Mouse (Mus musculus): Measurements from ENCODE around the gene Gcfc2. TPM values are rescaled to one million over a fixed set of nuclear protein-coding genes. Genes with fewer than 3 reads are reported as not detected.

Gcfc2 gene
- polyA plus RNA-seq (2015; fragmentation: Nextera tagmentation; extraction: Ambion mirVana): 13.0 and 13.7 TPM in 2 replicates

DNA sequence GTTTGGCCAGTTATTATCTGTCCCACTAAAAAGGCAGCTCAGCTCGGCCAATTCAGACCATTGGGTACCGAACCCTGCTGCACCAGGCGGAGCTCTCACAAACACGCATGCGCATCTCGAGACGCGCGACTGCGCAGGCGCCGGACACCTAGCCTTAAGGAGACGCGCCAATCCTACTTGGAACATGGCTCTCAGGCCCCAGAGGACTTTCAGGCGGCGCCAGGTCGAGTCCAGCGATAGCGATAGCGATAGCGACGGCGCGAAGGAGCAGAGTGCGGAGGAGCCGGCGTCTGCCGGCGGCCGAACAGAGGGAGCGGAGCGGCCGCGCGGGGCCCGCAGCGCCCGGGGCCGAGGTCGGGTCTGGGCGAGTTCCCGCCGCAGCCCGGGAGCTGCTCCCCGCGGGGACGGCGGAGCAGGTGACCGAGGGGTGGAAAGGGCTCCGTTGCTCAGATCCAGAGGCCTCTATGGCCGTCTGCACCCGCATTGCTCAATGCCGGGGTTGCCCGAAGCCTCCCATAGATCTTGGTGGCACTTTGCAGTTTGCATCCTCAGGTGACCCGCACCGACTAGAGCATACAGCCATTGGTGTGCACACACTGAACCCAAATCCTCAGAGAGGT is at the start of gene Gcfc2:
Gene Gcfc2 (plus strand): TSS at position 147 of the 620 bp plus-strand sequence.
- WGBS: under 1% methylated on average over 46 of the region's 56 CpGs
- Histone ChIP-seq H3K9ac (peak within 1 kb of the TSS; percentile 98), H3K4me3 (peak within 1 kb of the TSS; percentile 89), H3K27ac (peak within 1 kb of the TSS; percentile 55; the same call in 1 of the 2 replicates), H3K27me3 (no peaks in the 10 kb centered on the region), H3K4me1 (peaks cover 15% of the 10 kb centered on the region), H3K36me3 (peaks cover 29% of the 10 kb centered on the region), H3K9me3 (no peaks in the 10 kb centered on the region), H3K4me2 (replicated peaks) (peak within 1 kb of the TSS; percentile 71)
- peak; percentile 95 for ATAC-seq (ENCODE audit: low FRiP score, low read depth)

DNA sequence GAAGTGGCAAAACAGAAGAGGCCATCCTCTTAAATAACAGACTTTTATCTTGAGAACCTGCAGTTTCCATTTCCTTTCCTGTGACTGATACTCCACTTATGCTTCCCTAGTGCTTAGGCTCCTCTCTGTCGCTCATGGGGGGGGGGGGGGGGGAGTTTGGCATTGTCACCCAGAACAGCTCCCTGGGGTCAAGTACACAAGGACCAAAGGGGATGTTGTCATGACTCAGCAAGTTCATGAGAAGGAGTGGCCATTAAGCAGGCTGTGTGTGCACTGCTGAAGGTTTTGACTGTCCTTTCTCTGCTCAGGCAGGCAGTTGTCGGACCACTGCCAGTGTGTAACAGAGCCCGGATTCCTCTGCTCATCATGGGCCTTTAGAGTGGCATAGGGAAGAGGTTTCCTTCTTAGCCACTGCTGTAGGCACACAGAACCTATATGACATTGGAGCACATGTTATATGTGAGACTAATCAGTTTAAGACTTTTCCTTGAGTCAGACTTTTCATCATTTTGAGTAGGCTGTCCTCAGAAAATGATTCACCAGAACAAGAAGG is 27.7 kb upstream of the Gcfc2 start:
- no peaks in the 10 kb centered on the region for H3K9me3 ChIP-seq
- H3K4me2 ChIP-seq (replicated peaks): no peak overlapping the region
- 77% methylated on average over 3 of the region's 3 CpGs for WGBS
- H3K9ac ChIP-seq: no peak overlapping the region
- no peak for ATAC-seq (ENCODE audit: low FRiP score, low read depth)
- H3K27ac ChIP-seq: no peak overlapping the region
- no peaks in the 10 kb centered on the region for H3K4me1 ChIP-seq
- no peak overlapping the region for H3K4me3 ChIP-seq
- no peaks in the 10 kb centered on the region for H3K36me3 ChIP-seq
- H3K27me3 ChIP-seq: no peaks in the 10 kb centered on the region

DNA sequence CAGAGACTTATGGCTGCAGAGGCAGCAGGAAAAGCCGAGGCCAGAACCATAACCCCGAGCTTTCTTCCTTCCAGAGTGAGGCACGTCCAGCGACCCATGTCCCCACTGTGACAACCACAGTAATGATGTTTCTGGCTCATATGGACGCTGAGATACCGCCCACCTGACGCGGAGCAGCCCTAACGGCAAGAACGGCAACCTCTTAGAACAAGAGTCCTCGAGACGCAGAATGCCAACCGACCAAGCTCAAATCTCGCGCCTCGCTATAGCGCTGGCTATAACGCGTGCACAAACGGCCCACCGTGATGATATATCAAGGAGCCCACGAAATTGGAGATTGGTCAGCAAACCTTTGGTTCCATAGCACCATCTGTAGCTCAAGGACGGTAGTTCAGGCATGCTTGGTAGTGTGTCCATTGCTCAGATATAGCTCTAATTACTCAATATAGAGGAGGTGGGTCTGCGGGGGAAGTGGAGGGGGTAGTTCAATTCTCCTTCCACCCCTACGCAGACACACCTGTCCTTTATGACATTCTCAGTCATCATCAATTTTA is 13.1 kb upstream of the Gcfc2 start:
- Histone ChIP-seq H3K36me3 (no peaks in the 10 kb centered on the region), H3K4me1 (no peaks in the 10 kb centered on the region), H3K4me2 (replicated peaks) (no peak overlapping the region), H3K27ac (no peak overlapping the region), H3K27me3 (no peaks in the 10 kb centered on the region), H3K9ac (no peak overlapping the region), H3K4me3 (no peak overlapping the region), H3K9me3 (no peaks in the 10 kb centered on the region)
- WGBS: 85% methylated on average over 25 of the region's 25 CpGs
- no peak for ATAC-seq (ENCODE audit: low FRiP score, low read depth)

DNA sequence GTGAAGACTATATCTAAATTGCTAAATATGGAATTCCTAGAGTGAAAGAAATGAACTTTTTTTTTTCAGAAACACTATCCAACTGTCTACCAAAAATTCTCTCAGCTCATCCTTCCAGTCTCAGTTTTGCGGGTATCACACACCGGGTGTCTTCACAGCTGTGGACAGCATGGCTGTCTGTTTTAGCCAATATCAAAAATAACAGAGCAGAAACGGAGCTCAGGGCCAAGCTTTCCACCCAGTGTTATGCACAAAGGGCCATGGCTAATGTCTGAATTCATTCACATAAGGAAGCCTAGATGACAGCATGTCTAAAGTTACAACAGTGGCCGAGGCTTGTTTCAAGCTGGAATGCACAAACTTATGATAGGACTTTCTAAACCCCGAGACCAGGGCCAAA is 12.2 kb upstream of the Gcfc2 start:
- H3K9me3 ChIP-seq: no peaks in the 10 kb centered on the region
- 87% methylated on average over 5 of the region's 5 CpGs for WGBS
- H3K4me3 ChIP-seq: no peak overlapping the region

DNA sequence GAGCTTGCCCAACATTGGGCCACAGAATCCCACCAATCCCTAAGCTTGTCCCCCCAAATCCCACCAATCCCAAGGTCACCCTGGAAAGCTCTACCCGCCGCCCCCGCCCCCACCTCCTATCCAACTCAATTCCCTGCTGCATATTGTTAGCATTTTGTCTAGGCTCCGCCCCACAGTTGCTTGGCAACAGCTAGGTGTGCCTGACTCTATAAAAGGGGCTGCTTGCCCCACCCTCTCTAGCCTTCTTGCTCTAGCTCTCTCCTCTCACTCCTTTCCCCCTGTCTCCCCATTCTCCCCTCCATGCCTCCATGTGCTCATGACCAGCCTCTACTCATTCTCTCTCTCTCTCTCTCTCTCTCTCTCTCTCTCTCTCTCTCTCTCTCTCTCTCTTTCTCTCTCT is 11.8 kb upstream of the Gcfc2 start:
- H3K9me3 ChIP-seq: no peaks in the 10 kb centered on the region
- H3K27ac ChIP-seq: no peak overlapping the region
- no peaks in the 10 kb centered on the region for H3K36me3 ChIP-seq
- no peak overlapping the region for H3K4me3 ChIP-seq
- H3K4me2 ChIP-seq (replicated peaks): no peak overlapping the region
- WGBS: 80% methylated on average over 4 of the region's 4 CpGs
- no peak overlapping the region for H3K9ac ChIP-seq
- no peak for ATAC-seq (ENCODE audit: low FRiP score, low read depth)
- H3K27me3 ChIP-seq: no peaks in the 10 kb centered on the region
- no peaks in the 10 kb centered on the region for H3K4me1 ChIP-seq

More for the DNA sequence above, 12.2 kb upstream of the Gcfc2 start:
- no peak overlapping the region for H3K9ac ChIP-seq
- no peak overlapping the region for H3K4me2 ChIP-seq (replicated peaks)
- no peaks in the 10 kb centered on the region for H3K4me1 ChIP-seq
- no peaks in the 10 kb centered on the region for H3K27me3 ChIP-seq
- H3K27ac ChIP-seq: no peak overlapping the region
- ATAC-seq (ENCODE audit: low FRiP score, low read depth): no peak
- H3K36me3 ChIP-seq: no peaks in the 10 kb centered on the region

DNA sequence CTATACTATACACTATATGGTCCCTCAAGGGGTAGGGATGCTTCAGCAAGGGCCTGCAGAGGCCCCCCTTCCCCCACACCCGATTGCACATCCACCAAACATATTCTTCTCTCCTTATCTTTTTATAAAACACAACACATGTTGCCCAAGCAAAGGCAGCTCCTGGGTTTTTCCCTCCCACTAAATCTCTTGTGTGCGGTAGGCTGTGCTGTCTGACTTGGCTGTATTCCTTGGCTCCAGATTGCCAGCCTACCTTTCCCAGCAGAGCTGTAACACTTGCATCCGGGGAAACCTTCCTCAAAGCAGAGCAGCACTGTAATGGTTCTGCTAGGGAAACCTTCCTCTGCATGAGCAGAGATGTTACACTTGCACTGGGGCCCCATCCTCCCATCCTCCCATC is 11.3 kb upstream of the Gcfc2 start:
- H3K27ac ChIP-seq: no peak overlapping the region
- no peaks in the 10 kb centered on the region for H3K36me3 ChIP-seq
- H3K27me3 ChIP-seq: no peaks in the 10 kb centered on the region
- WGBS: 79% methylated on average over 3 of the region's 3 CpGs
- no peak for ATAC-seq (ENCODE audit: low FRiP score, low read depth)
- H3K4me2 ChIP-seq (replicated peaks): no peak overlapping the region
- H3K9me3 ChIP-seq: no peaks in the 10 kb centered on the region
- H3K4me3 ChIP-seq: no peak overlapping the region
- no peaks in the 10 kb centered on the region for H3K4me1 ChIP-seq
- H3K9ac ChIP-seq: no peak overlapping the region

DNA sequence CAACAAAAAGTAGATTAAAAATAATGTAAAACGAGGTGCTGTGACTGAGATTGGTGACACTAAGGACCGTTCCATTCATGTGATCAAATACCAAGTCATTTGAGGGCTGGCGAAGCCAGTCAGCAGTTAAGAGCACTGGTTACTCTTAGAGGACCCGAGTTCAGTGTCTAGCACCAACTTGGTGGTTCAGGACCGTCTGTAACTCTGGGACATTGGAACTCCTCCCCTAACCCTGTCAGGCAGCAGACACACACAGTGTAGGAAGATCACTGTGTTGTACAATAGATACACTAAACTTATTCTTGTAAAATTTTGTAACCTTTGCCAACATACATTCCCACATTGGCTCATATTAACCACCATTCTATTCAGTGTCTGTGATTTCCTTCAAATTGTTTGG is 835 bp downstream of the Gcfc2 start:
- Histone ChIP-seq H3K9ac (peak overlapping the region; percentile 98), H3K4me3 (peak overlapping the region; percentile 89), H3K4me1 (peaks cover 15% of the 10 kb centered on the region), H3K27ac (no peak overlapping the region), H3K4me2 (replicated peaks) (peak overlapping the region; percentile 71), H3K27me3 (no peaks in the 10 kb centered on the region), H3K36me3 (peaks cover 33% of the 10 kb centered on the region), H3K9me3 (no peaks in the 10 kb centered on the region)
- WGBS: 18% methylated on average over 5 of the region's 5 CpGs
- 0 out of 2 replicates have a peak, but pooled peaks have one; percentile 13 for ATAC-seq (ENCODE audit: low FRiP score, low read depth)

DNA sequence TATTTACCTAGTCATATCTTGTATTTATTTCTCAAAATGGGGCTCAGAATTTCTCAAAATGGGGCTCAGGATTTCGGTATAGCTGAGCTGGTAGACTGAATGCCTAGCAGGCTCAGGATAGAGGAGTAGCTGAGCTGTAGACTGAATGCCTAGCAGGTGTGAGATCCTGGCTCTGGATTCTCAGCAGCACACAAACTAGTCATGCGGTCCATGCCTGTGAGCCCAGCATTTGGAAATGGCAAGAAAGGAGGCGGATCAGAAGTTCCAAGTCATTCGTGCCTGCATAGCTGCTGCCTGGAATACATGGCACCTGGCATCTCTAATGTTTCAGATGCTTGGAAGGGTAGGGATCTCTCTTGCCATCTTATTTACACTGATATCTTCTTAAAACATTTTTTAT is 5.9 kb downstream of the Gcfc2 start:
- H3K9ac ChIP-seq: no peak overlapping the region
- 0 out of 2 replicates have a peak, but pooled peaks cover 8% of the 10 kb centered on the region for H3K9me3 ChIP-seq
- H3K27ac ChIP-seq: no peak overlapping the region
- 95% methylated on average over 4 of the region's 4 CpGs for WGBS
- peaks cover 77% of the 10 kb centered on the region for H3K36me3 ChIP-seq
- peaks cover 10% of the 10 kb centered on the region for H3K4me1 ChIP-seq
- H3K4me3 ChIP-seq: no peak overlapping the region
- ATAC-seq (ENCODE audit: low FRiP score, low read depth): no peak
- no peaks in the 10 kb centered on the region for H3K27me3 ChIP-seq
- no peak overlapping the region for H3K4me2 ChIP-seq (replicated peaks)

DNA sequence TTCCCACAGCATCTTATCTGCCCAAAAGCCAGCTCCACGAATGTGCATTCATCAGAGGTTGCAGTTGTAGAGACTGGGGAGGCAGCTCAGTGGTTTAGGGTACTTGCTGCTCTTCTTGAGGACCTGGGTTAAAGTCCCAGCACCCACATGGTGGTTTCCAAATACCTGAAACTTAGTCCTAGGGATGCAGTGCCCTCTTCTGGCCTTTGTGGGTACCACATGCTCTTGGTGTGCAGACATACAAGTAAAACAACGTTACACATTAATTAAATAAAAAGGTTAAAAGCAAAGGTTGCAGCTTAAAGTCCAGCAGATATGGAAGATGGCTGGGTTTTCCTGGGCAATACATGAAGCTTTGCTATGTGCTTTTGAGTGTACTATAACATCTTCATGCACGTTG is 9.8 kb downstream of the Gcfc2 start:
- H3K27ac ChIP-seq: no peak overlapping the region
- no peaks in the 10 kb centered on the region for H3K27me3 ChIP-seq
- 97% methylated on average over 3 of the region's 3 CpGs for WGBS
- peaks cover 75% of the 10 kb centered on the region for H3K36me3 ChIP-seq
- H3K4me3 ChIP-seq: no peak overlapping the region
- ATAC-seq (ENCODE audit: low FRiP score, low read depth): no peak
- 0 out of 2 replicates have a peak, but pooled peaks cover 8% of the 10 kb centered on the region for H3K9me3 ChIP-seq
- H3K4me2 ChIP-seq (replicated peaks): no peak overlapping the region
- H3K4me1 ChIP-seq: no peaks in the 10 kb centered on the region
- no peak overlapping the region for H3K9ac ChIP-seq

DNA sequence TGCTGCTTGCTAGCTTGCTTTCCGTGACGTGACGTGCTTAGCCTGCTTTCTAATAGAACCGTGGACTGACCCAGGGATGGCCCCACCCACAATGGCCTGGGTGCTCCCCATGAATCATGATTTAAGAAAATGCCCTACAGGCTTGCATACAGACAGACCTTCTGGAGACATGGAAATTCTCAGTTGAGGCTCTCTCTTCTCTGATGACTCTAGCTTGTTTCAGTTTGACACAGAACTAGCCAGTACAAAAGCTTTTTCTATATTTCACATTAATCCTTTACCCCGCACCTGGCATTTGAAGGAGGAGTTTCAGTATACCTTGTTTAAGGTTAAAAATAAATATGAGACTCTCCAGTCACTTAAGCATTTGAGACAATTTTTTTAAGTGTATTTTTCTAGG is 18.2 kb downstream of the Gcfc2 start:
- Histone ChIP-seq H3K27ac (no peak overlapping the region), H3K4me2 (replicated peaks) (no peak overlapping the region), H3K4me3 (no peak overlapping the region), H3K4me1 (no peaks in the 10 kb centered on the region), H3K9me3 (no peaks in the 10 kb centered on the region), H3K36me3 (peaks cover 87% of the 10 kb centered on the region), H3K27me3 (no peaks in the 10 kb centered on the region), H3K9ac (no peak overlapping the region)
- no peak for ATAC-seq (ENCODE audit: low FRiP score, low read depth)
- 94% methylated on average over 5 of the region's 5 CpGs for WGBS

DNA sequence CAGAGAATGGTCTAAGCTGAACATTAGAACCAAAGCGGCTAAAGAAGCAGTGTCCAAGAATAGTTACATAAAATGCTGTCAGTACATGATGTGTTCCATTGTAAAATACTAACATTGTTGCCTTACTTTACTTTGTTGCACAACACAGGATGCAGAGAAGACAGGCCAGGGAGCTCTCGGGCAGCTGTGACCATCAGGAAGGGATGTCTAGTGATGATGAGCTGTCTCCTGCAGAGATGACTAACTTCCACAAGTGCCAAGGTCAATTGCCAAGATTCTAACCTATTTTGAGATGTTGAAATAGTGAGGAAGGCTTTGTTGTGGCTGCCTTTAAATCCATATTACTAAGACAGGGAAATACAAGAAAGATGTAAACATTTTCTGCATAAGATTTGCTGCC is 19.8 kb downstream of the Gcfc2 start:
- Histone ChIP-seq H3K36me3 (peaks cover 95% of the 10 kb centered on the region), H3K4me1 (no peaks in the 10 kb centered on the region), H3K27me3 (no peaks in the 10 kb centered on the region), H3K9me3 (no peaks in the 10 kb centered on the region), H3K27ac (no peak overlapping the region), H3K4me3 (no peak overlapping the region), H3K9ac (no peak overlapping the region), H3K4me2 (replicated peaks) (no peak overlapping the region)
- 93% methylated on average over 2 of the region's 2 CpGs for WGBS
- ATAC-seq (ENCODE audit: low FRiP score, low read depth): no peak

DNA sequence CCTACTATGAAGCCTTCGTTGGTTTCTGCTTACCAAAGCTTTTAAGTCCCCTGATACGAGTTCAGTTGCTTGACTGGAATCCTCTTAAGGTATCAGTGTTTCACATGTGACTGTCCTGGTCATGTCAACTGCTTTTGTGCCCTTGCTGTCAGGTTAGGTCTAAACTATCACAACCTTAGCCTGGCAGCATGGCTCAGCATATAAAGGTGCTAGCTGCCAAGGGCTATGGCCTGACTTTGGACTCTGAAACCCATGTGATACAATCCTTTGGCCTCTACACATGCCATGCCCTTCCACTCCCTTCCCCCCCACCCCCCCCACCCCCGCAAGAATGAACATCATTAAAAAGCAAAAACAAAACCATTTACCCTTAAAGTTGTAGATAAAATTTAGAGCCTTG is 21.0 kb downstream of the Gcfc2 start:
- WGBS: 91% methylated on average over 3 of the region's 3 CpGs

More for the DNA sequence above, 21.0 kb downstream of the Gcfc2 start:
- peaks cover 99% of the 10 kb centered on the region for H3K36me3 ChIP-seq
- H3K9me3 ChIP-seq: no peaks in the 10 kb centered on the region
- H3K9ac ChIP-seq: no peak overlapping the region
- H3K27me3 ChIP-seq: no peaks in the 10 kb centered on the region
- ATAC-seq (ENCODE audit: low FRiP score, low read depth): no peak
- H3K27ac ChIP-seq: no peak overlapping the region
- no peaks in the 10 kb centered on the region for H3K4me1 ChIP-seq
- H3K4me3 ChIP-seq: no peak overlapping the region
- H3K4me2 ChIP-seq (replicated peaks): no peak overlapping the region
